Mouse (Mus musculus): Measurements from ENCODE around the gene Plekhn1. TPM values are rescaled to one million over a fixed set of nuclear protein-coding genes. Genes with fewer than 3 reads are reported as not detected.

Plekhn1 gene
- 96.4 and 97.6 TPM in 2 replicates for polyA plus RNA-seq (2012; rRNA removed)

DNA sequence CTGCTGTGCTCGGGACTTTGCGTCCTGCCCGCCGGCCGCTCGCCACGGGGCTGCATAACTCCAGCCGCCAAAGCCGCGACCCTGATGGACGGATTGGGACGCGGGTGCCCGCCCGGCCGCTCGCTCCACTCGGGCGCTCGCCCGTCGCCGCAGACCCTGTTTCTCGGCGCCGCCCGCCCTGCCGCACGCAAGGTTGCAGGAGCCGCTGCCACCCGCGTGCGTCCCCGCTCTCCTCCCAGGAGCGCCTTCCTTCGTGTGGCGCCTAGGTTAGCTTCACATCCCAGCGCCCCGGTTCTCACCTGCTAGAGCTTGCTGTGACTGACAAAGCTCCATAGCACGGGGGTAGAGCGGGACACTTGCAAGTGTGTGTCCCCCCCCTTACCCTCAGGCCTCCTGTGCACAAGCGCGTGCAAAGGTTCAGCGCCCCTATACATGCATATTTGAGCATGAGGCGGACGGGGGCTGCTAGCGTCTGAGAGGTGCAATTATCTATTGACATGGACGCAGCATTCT lies at the start of gene Plekhn1:
Gene Plekhn1, minus strand, starts transcription at position 157 of the 513 bp plus-strand sequence.

DNA sequence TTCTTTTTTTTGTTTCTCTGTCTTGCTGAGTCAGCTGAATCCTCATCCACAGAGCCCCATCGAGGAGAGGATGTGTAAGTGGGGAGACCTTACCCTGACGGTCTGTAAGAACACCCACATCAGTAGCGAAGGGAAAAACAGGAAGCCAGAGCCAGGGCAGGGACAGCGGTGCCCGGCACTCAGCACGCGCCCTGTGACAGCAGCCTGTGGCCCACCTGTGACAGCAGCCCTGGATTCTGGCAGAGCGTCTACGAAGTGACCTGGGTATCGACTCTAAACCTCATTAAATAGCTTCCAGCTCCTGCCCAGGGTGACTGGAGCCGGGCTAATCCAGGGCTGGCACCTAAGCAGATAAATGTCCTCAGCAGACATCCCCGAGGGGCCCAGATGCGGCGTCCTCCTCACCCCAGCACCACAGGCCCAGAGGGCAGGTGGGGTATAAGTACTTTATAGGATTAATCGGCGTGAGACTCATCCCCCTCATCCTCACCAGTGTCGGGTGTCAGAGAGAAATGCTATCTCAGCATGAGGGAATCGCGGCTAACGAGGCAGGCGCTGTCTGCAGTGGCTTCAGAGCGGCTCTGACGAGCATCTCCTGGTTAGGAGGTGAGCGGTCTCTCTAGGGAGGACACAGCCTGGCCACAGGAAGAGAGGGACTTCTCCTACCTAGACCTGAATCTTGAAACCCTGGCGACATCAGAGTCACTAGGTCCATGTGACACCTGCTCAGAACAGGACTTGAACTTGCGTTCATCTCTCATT lies 20.6 kb upstream of the Plekhn1 start, which contains the start of gene Samd11:
Gene Samd11, minus strand, starts transcription at position 580 of the 762 bp plus-strand sequence.

DNA sequence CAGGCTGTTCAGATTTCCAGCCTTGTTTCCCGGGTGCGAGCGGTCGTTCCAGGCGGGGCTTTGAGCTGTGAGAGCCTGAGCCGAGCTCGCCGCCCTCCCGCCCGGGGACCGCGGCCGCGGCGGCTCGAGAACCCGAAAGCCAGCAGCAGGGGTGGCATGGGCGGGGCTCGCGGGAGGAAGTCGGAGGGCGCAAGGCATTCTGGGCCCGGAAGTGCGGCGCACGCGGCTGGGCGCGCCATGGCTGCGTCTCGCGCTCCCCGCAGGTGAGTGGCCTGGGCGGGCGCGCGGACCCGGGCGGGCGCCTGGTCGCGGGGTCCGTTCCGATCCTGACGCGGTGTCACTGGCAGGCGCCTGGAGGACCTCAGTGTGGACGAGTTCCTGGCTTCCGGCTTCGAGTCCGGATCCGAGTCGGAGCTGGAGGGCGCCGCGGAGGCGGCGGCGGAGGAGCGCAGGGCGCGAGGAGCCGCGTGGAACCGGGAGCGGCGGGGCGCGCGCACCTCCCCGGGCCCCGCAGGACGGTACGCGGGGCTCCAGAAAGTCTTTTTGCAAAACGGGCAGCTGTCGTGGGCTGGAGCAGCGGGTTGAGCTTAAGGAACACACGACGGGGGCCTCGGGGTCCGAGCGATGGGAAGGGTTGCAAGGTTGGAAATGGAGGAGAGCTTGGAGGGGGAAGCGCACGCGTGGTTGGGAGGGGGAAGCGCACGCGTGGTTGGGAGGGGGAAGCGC lies 1.3 kb upstream of the Plekhn1 start, which contains the start of gene Noc2l:
Gene Noc2l, plus strand, starts transcription at position 203 of the 726 bp plus-strand sequence.

DNA sequence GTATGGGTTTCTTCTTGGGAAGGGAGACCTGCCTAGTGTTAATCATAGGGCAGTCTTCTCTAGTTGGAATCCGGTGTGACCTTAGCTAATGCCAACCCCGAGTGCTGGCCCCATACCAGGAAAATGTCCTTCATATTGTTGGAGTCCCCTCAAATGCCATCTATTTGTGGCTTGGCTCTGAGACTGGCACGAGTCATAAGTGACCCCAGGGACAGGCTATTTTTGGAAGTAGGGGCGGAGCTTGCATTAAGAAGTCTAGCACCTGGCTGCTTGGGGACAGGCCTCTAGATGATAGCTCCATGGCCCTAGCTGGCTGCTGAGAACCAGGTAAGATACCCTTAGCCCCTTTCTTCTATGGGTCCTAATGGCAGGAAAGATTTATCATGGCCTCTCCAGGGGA lies 19.0 kb downstream of the Plekhn1 start, which contains the start of gene Perm1:
Gene Perm1, plus strand, starts transcription at position 220 of the 400 bp plus-strand sequence.

DNA sequence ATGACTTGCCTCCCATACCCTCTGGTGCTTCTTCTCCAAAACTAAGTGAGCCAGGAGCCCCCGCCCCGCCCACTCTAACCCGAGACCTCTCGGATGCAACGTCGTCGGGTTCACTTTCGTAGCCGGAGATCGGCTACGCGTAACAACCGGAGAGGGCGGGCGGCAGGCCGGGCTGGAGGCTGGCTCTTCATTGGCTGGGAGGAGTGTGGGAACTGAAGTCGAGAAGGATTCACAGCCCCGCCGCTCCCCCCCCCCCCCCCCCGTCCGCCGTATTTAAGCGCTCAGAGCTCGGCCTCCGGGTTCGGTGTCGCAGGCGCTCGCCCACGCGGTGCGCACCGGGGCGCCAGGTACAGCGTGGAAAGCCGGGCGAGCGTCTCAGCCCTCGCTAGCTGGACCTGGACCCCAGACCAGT lies 31.6 kb downstream of the Plekhn1 start, which contains the start of gene AW011738:
Gene AW011738, plus strand, starts transcription at position 304 of the 412 bp plus-strand sequence.

DNA sequence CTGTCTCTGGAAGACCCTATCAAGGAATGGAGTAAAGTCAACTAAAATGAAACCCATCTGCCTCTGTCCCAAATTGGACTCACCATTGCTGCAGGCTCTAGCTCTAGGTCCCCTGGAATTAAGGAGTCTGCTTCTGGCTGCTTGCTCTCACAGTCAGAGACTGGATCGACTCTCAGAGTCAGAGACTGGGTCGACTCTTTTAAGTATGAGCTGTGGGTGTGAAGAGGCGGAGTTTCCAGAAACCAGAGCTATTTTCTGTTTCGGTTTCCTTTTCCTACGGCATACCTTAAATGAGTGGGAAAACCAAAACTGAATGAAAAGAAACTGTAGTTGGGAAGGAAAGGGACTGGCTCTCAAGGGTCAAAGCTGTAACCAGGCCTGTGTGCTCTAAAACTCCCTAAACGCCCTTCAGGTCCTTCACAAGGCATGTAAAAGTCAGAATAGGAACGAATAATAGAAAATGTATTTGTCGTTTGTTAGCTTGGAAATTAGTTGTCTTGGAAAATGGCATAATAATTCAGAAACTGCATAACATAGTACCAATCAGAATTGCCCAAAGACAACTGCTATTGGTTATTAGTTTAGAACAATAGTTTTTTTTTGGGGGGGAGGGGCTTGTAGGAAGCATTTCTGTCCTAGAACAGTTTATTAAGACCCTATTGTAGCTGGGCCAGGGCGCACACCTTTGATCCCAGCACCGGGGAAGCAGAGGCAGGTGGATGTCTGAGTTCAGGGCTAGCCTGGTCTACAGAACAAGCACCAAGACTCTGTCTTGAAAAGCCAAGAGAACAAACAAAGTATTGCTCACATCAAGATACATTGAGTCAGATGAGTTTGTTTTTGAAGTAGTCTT lies 33.8 kb downstream of the Plekhn1 start, which contains the start of gene Isg15:
Gene Isg15, minus strand, starts transcription at position 196 of the 853 bp plus-strand sequence.

DNA sequence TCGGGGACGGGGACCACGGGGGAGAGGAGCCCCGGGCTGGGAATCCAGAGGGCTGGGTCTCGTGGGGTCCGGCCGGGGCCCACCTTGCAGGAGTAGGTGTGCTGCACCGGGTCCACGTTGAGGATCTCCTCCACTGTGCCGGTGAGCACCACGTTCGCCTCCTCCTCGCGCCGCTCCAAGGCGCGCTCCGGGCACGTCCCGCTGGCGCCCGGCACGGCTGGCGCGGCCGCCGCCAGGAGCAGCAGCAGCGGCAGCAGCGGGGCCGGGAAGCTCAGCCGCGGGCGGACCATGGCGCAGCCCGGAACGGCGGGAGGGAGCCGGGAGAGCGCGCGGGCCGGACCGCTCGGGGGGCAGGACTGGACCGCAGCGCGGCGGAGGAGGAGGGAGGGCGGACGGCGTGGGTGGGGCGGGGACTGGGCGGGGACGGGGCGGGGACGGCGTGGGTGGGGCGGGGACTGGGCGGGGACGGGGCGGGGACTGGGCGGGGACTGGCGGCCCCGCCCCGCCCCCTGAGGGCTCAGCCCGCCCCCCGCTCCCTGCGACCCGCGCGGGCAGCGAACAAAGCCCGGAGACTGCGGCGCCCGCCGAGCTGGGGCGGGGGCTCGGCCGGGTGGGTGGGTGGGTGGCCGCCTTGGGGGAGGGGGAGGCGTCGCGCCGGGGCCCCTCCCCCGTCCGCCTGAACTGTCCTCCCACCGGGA lies 37.4 kb downstream of the Plekhn1 start, which contains the start of gene Agrn:
Gene Agrn, minus strand, starts transcription at position 358 of the 698 bp plus-strand sequence.

Other genes starting within 250 kb of the Plekhn1 start
- 15.3 and 15.5 TPM in 2 replicates for gene B3galt6, start 242.2 kb downstream of the Plekhn1 start, polyA plus RNA-seq (2012; rRNA removed)
- 57.2 and 69.7 TPM in 2 replicates for gene Sdf4, start 242.0 kb downstream of the Plekhn1 start, polyA plus RNA-seq (2012; rRNA removed)
- 3.8 and 3.9 TPM in 2 replicates for gene Tnfrsf4, start 221.0 kb downstream of the Plekhn1 start, polyA plus RNA-seq (2012; rRNA removed)
- 0.29 and 0.54 TPM in 2 replicates for gene Tnfrsf18, start 208.7 kb downstream of the Plekhn1 start, polyA plus RNA-seq (2012; rRNA removed)
- 0.05 and 0.55 TPM in 2 replicates for gene Ttll10, start 175.4 kb downstream of the Plekhn1 start, polyA plus RNA-seq (2012; rRNA removed)
- gene 9430015G10Rik, start 124.9 kb downstream of the Plekhn1 start, polyA plus RNA-seq (2012; rRNA removed) = 62.6 and 67.3 TPM in 2 replicates
- 2.3 and 3.0 TPM in 2 replicates for gene Rnf223, start 104.3 kb downstream of the Plekhn1 start, polyA plus RNA-seq (2012; rRNA removed)
- 456 and 465 TPM in 2 replicates for gene Agrn, start 37.4 kb downstream of the Plekhn1 start, polyA plus RNA-seq (2012; rRNA removed)
- gene Isg15, start 34.0 kb downstream of the Plekhn1 start, polyA plus RNA-seq (2012; rRNA removed) = 10.0 and 16.4 TPM in 2 replicates
- gene AW011738, start 31.6 kb downstream of the Plekhn1 start, polyA plus RNA-seq (2012; rRNA removed) = 4.1 and 4.4 TPM in 2 replicates
- gene Perm1, start 19.0 kb downstream of the Plekhn1 start, polyA plus RNA-seq (2012; rRNA removed) = 1.0 and 1.1 TPM in 2 replicates
- 112 TPM in 2 replicates for gene Noc2l, start 1.2 kb upstream of the Plekhn1 start, polyA plus RNA-seq (2012; rRNA removed)
- 5.7 and 6.8 TPM in 2 replicates for gene Samd11, start 20.8 kb upstream of the Plekhn1 start, polyA plus RNA-seq (2012; rRNA removed)
- gene Vmn2r-ps159, start 96.2 kb upstream of the Plekhn1 start, polyA plus RNA-seq (2012; rRNA removed) = not detected in 2 replicates